Mouse (Mus musculus) T-helper 2 cell (primary cell): ENCODE data around the gene Grcc10.

ENCODE experiments used
- in situ Hi-C: fragments of 300-600 bp; cut with MboI, MseI; formaldehyde crosslinking; loops from one replicate; pipeline ENCODE4 v1.15.1; 2025; ENCODE audit warnings: high pct_unique_total_duplicates

The Grcc10 gene

GRCm38 (mm10) chr6:124732476-124733370, 8.5 kb downstream of the Grcc10 start:
- in situ Hi-C loops = no loop called here

DNA sequence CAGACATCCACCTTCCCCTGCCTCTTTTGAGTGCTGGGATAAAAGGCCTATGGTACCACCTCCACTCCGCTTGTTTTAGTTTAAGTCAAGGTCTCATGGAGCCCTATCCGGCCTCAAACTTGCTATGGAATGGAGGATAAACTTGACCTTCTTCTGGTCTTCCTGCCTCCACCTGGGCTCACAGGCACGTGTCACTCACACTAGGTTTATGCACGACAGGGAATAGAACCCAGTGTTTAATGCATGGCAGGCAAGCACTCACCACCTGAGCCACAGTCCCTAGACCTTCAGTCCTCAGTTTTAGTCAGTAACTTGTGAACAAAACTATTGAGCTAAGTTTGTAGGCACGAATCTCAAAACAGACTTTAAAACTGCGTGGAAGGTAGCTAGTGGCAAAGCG, 10.1 kb downstream of the Grcc10 start:
- in situ Hi-C loops = no loop called here

DNA sequence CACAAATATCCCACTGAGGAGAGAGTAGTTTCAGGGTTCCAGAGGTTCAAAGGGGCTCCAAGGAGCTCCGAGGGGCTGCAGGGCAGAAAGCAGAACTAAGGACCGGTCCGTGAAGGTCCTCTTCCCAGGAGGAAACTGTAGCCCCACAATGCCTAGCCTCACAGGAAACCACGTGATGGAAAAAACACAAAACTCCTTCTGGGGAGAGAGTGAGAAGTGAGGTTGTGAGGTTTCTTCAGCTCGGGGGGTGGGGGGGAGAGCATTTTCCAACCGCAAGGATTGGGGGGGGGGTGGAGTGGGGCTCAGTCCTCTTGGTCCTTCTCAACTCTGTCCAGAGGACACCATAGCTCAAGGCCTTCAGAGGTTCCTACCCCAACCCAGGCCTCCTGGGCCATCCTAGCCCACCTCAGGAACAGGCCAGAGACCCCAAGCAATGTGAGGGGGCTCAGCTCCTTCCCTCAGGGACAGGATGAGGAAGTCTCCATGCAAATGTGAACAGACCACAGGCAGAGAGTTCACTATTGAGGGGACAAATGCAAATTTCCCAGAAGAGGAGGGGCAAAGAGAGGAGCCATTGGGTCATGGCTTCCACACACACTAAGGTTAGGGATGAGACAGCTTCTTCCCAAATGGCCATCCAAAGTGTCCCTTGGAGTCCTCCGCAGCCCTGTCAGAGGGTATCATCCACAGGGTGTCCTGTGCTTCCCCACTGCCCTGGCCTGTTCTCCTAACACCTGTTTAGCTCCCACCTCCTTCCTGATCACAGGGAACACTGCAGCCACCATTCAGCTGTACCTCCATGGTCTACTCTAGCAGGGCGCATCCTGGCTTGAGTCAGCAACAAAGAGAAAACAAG, 11.1 kb downstream of the Grcc10 start:
- in situ Hi-C loops = no loop called here

DNA sequence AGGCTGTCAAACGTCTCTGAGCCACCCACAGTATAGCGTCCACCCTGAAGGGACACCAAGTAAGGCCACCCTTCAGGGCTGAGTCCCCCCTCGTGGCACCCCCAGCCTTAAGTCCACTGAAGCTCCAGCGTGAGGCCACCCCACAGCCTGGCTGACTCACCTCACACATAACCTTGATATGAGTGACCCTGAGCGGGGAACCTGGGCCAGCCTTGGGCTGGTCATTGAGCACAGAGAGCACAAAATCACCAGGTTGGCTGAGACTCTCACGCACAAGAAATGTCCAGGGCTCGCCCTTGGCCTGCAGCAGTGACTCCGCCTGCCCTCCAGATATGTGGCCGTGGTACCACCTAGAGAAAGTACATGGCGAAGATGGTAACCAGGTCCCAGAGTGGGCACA, 12.6 kb downstream of the Grcc10 start:
- in situ Hi-C loops = no loop called here

GRCm38 (mm10) chr6:124724472-124724871, 16.7 kb downstream of the Grcc10 start:
- in situ Hi-C loops = no loop called here

DNA sequence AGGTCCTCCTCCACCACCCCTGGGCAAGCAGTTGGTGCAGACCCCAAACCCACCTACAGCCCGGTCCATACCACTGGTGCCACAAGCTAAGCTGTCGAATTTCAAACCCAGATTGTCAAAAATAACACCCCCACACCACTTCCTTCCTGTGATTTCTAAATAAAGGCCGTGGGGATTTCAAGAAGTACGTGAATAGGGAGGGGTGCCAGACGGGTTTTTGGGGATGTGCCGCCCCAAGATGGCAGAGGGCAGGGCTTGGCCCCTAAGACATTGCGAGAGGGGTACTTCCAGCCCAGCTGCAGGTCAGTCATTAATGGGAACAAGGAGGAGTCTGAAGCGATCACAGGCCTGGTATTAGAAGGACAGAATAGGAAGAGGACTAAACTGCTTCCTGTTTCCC, 17.6 kb downstream of the Grcc10 start:
- in situ Hi-C loops = no loop called here

DNA sequence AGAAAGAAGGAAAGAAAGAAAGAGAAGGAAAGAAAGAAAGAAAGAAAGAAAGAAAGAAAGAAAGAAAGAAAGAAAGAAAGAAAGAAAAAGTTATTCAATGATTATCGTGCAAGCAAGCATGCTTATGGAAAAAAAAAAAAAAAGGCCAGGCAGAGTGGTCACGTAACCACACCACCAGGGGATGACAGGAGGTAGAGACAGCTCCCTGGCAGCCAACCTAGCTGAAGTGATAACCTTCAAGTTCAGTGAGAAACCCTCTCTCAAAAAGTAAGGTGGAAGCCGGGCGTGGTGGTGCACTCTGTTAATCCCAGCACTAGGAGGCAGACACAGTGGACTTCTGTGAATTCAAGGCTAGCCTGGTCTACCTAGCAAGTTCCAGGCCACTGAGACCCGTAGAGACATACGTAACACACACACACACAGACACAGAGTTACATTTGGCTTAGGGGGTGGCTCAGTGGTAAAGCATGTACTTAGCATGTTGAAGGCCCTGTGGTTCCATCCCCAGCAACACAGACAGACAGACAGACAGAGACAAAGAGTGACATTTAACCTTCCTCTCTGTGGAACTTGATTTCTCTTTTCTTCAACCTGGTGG, 18.2 kb downstream of the Grcc10 start:
- in situ Hi-C loops = no loop called here

- in situ Hi-C loops = no loop called here
Measured at GRCm38 (mm10) chr6:124720904-124721303, 20.3 kb downstream of the Grcc10 start.

DNA sequence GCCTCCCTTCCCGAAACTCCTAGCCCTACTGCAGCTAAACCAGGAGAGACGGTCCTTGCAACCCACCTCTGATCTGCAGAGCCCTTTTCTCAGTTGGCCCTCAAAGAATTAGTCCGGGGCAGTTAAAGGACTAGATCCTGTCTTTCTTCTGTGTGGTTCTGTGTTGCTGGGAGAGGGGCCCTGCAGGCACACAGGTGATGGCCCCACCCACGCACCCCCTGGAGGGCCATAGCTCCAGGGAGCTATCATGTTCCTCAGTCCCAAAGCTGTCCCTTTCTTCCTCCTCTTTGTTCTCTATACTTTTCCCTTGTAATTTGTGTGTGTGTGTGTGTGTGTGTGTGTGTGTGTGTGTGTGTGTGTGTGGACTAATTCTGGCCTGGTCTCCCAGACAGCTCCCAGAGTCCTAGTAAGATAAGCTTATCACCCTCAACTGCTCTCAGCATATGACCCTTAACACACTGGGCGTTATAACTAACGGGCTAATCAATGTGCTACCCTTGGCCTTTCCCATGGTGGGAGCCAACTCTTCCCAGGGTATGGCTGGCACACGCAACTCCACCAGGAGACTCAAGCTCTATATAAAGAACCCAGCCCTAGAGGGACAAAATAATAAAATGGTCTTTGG, 21.7 kb downstream of the Grcc10 start:
- in situ Hi-C loops = no loop called here

GRCm38 (mm10) chr6:124718703-124719102, 22.5 kb downstream of the Grcc10 start:
- in situ Hi-C loops = no loop called here

DNA sequence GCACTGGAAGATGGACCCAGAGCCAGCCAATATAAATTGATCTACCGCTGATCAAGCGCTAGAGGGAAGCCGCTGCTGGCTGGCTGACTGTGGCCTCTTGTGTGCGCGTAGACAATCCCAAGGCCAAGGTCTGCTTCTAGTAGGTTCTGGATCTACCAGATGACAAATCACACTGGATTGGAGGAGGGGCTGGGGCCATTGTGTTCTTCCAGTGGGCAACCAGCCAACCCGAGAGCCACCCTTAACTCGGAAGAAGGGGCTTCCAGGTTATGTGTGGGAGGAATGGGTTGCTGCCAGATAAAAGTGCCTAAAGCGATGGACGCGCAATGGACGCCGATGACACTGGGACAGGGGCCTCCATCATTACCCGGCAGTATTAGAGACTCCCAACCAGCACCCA, 23.2 kb downstream of the Grcc10 start:
- in situ Hi-C loops = no loop called here

- in situ Hi-C loops = no loop called here
Measured at GRCm38 (mm10) chr6:124716864-124717490, 24.2 kb downstream of the Grcc10 start.

- in situ Hi-C loops = loop anchor here (5.0 kb wide), 1 partner anchor 49 kb away; no protein-coding TSS in a partner anchor
Measured at GRCm38 (mm10) chr6:124712918-124713317, 28.3 kb downstream of the Grcc10 start.

GRCm38 (mm10) chr6:124711824-124712782, 29.1 kb downstream of the Grcc10 start, which contains the start of the genes Emg1 and Phb2:
Gene Emg1, minus strand, starts transcription at chr6:124712178.
Gene Phb2, plus strand, starts transcription at chr6:124712336.
- in situ Hi-C loops = loop anchor here (5.0 kb wide), 1 partner anchor 50 kb away; no protein-coding TSS in a partner anchor

DNA sequence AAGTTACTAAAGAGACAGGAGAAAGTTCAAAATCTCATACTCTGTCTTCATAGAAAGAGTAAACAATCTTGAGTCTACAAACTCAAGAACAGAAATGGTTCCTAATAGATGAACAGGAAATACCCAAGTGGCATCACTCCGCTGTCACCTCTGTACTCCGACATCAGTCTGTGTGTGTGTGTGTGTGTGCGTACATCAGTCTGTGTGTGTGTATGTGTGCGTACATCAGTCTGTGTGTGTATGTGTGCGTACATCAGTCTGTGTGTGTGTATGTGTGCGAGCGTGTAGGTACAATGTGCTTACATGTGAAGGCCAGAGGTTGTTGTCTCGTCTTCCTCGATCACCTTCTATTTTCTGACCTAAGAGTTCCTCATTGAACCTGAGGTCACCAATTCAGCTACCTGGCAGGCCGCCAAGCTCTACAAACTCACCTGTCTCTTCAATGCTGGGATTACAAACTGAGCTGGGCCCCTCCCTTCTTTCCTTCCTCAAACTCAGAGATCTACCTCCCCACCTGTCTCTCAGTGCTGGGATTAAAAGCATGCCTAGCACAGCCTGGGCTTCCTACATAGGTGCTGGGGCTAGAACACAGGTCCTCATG, 32.8 kb downstream of the Grcc10 start:
- in situ Hi-C loops = no loop called here

DNA sequence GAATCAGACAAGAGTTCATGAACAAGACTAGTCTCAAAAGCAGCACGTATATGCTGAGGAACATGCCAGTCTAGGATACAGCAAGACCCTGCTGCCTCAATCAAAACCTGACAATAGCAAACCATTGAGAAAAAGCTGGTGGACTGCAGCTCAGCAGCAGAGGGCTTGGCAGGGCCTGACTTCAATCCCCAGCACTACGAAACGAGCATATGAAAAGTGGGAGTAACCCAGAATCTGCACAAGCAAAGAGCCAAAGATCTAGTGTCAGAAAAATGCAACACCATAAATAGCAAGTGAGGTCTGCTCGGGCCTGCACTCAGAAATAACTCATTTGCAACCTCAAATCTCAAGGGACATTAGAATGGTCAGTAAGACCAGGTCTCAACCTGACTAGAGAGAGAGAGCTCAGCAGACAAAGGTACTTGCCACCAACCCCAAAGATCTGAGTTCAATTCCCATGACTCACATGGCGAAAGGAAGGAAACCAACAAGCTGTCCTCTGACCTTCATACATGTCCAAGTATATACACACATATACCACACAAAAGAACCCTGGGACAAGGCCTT, 35.0 kb downstream of the Grcc10 start:
- in situ Hi-C loops = no loop called here

DNA sequence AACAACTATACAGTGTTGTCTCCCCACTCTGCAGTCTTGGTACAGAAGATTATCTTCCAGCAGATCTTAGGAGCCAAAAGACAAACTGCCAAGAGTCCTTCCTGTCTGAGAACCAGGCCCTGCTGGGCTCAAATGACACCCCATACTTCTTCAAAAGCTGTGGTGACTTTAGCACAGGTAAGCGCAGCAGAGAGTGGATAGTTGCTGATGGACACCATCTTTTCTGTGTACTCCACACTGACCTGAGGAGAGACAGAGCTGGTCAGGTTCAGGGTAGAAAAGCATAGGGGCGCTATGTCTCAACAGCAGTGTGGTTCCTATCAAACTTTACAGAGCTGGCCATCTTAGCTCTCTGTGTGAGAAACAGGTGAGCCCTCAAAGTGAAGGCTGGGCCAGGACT, 36.8 kb downstream of the Grcc10 start:
- in situ Hi-C loops = no loop called here

- in situ Hi-C loops = no loop called here
Measured at GRCm38 (mm10) chr6:124703789-124704188, 37.4 kb downstream of the Grcc10 start.

DNA sequence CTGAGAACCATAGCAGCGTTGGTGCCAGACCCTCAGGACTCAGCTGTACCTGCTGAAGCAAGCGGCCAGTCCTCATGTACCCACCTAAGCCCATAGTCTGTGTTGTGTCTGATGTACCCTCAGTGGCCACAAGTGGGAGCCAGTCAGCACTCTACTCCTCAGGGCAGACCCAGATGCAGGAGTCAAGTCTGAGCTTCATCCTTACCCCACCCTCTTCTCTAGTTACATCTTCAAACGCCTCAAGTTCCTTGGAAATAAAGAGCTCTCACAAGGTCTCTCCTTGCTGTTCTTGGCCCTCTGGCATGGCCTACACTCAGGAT, 38.4 kb downstream of the Grcc10 start:
- in situ Hi-C loops = no loop called here
